Mouse (Mus musculus) hindbrain, embryonic 13.5 days (tissue): ENCODE measurements at regions not wholly inside any gene's neighbourhood (a gene's known extent, or its start where the extent isn't known, plus 50 kb on each side); places are given as distances from the start of the nearest gene placed in this dataset.

Experiments
- ATAC-seq: fragments of 200-750 bp; cut with Nextera tagmentation; 2 replicates; pipeline ENCODE4 v1.8.0; 2017; ENCODE audit warnings: moderate TSS enrichment; ENCODE audit not compliant: low FRiP score
- H3K27ac ChIP-seq: fragments of 300-500 bp; sonication (generic); 2 replicates; pipeline ENCODE4 v1.5.1; 2015; ENCODE audit warnings: inconsistent platforms, mild to moderate bottlenecking, moderate library complexity
- H3K27me3 ChIP-seq: fragments of 300-500 bp; sonication (generic); 2 replicates; pipeline ENCODE4 v1.6.1; 2015; ENCODE audit warnings: mild to moderate bottlenecking, inconsistent platforms
- H3K36me3 ChIP-seq: fragments of 300-500 bp; sonication (generic); 2 replicates; pipeline ENCODE4 v1.6.1; 2015; ENCODE audit warnings: mild to moderate bottlenecking, inconsistent platforms
- H3K4me1 ChIP-seq: fragments of 300-500 bp; sonication (generic); replicated peaks from 2 replicates; pipeline ENCODE4 v1.6.1; 2015; ENCODE audit warnings: inconsistent platforms
- H3K4me2 ChIP-seq: fragments of 300-500 bp; sonication (generic); 2 replicates; pipeline ENCODE4 v1.6.1; 2015; ENCODE audit warnings: inconsistent platforms, mild to moderate bottlenecking, moderate library complexity
- H3K4me3 ChIP-seq: fragments of 300-500 bp; sonication (generic); 2 replicates; pipeline ENCODE4 v1.5.1; 2015; ENCODE audit warnings: mild to moderate bottlenecking, inconsistent platforms
- H3K9ac ChIP-seq: fragments of 300-500 bp; sonication (generic); 2 replicates; pipeline ENCODE4 v1.6.1; 2015; ENCODE audit warnings: mild to moderate bottlenecking, inconsistent platforms
- H3K9me3 ChIP-seq: fragments of 300-500 bp; sonication (generic); 2 replicates; pipeline ENCODE4 v1.6.1; 2016; ENCODE audit warnings: inconsistent platforms
- WGBS: fragments of 180-500 bp; shearing (Covaris S2); methylation state at CpG from one replicate; pipeline ENCODE4 v1.1.7; 2015; 5-methylcytosine and 5-hydroxymethylcytosine counted together

GRCm38 (mm10) chr13:102132154-102132553 lies 364.1 kb upstream of the Pik3r1 start:
- no peak for ATAC-seq
- no peak overlapping the region for H3K4me3 ChIP-seq
- 0 out of 2 replicates have a peak, but pooled peaks cover 2% of the 10 kb centered on the region for H3K4me1 ChIP-seq
- no peak overlapping the region for H3K4me2 ChIP-seq
- no peaks in the 10 kb centered on the region for H3K27me3 ChIP-seq
- no peaks in the 10 kb centered on the region for H3K9me3 ChIP-seq
- 36% methylated on average over 5 of the region's 5 CpGs for WGBS
- no peaks in the 10 kb centered on the region for H3K36me3 ChIP-seq
- no peak overlapping the region for H3K27ac ChIP-seq
- no peak overlapping the region for H3K9ac ChIP-seq

GRCm38 (mm10) chr13:102132696-102133095 lies 364.7 kb upstream of the Pik3r1 start:
- Histone ChIP-seq H3K9me3 (no peaks in the 10 kb centered on the region), H3K4me3 (no peak overlapping the region), H3K9ac (no peak overlapping the region), H3K36me3 (no peaks in the 10 kb centered on the region), H3K27me3 (no peaks in the 10 kb centered on the region), H3K4me1 (0 out of 2 replicates have a peak, but pooled peaks cover 2% of the 10 kb centered on the region), H3K4me2 (no peak overlapping the region), H3K27ac (no peak overlapping the region)
- 52% methylated on average over 2 of the region's 2 CpGs for WGBS
- ATAC-seq, result no peak

- H3K4me1 ChIP-seq, result 0 out of 2 replicates have a peak, but pooled peaks cover 2% of the 10 kb centered on the region
- no peak overlapping the region for H3K4me2 ChIP-seq
- H3K9ac ChIP-seq, result no peak overlapping the region
- H3K9me3 ChIP-seq, result no peaks in the 10 kb centered on the region
- H3K4me3 ChIP-seq, result no peak overlapping the region
- H3K27me3 ChIP-seq, result no peaks in the 10 kb centered on the region
- H3K36me3 ChIP-seq, result no peaks in the 10 kb centered on the region
- no peak for ATAC-seq
- H3K27ac ChIP-seq, result no peak overlapping the region
Observed at GRCm38 (mm10) chr13:102135210-102135609, 367.2 kb upstream of the Pik3r1 start.

DNA sequence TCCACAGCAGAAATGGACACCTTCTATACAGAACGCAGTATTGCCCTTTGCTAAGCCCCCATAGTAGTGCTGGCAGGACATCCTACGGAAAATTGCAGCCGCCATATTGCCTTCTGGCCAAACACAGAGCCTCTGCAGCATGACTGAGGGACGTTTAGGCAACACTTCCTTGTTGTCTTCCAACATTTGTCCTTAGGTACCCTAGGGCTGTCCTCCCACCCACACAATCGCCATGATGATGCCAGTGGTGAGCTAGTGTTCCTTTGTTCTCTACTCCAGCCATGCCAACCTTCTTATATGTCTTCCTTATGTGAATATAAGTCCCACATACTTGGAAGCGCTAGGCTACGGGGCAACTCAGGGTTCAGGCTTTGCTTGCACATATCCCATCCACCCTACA lies 375.0 kb upstream of the Pik3r1 start:
- no peak for ATAC-seq
- Histone ChIP-seq H3K4me2 (no peak overlapping the region), H3K9me3 (no peaks in the 10 kb centered on the region), H3K27ac (no peak overlapping the region), H3K9ac (no peak overlapping the region), H3K27me3 (no peaks in the 10 kb centered on the region), H3K36me3 (no peaks in the 10 kb centered on the region), H3K4me1 (no peaks in the 10 kb centered on the region), H3K4me3 (no peak overlapping the region)
- WGBS, result 92% methylated on average over 7 of the region's 7 CpGs

DNA sequence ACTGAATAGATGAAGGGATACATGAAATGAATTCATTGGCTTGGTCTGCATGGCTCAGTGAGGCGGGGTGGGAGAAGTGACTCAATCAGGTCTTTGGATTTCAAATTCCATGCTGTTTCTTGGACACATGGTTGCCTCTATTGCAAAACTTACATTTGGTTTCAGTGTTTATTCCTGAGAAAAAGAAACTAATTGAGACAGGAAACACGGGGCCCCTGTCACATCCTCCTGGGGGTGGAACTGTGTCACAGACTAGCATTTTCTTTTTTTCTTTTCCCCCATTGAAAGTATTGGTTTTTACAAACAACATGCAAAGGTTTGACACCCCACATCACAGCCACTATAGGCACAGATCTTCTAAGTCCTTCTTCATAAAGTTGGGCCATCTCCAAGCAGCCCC lies 375.8 kb upstream of the Pik3r1 start:
- no peak for ATAC-seq
- no peak overlapping the region for H3K27ac ChIP-seq
- no peaks in the 10 kb centered on the region for H3K9me3 ChIP-seq
- no peaks in the 10 kb centered on the region for H3K36me3 ChIP-seq
- no peak overlapping the region for H3K9ac ChIP-seq
- WGBS, result 84% methylated on average over 2 of the region's 2 CpGs
- no peaks in the 10 kb centered on the region for H3K4me1 ChIP-seq
- no peak overlapping the region for H3K4me3 ChIP-seq
- no peaks in the 10 kb centered on the region for H3K27me3 ChIP-seq
- H3K4me2 ChIP-seq, result no peak overlapping the region

- Histone ChIP-seq H3K4me2 (no peak overlapping the region), H3K27ac (no peak overlapping the region), H3K4me3 (no peak overlapping the region), H3K4me1 (no peaks in the 10 kb centered on the region), H3K9me3 (no peaks in the 10 kb centered on the region), H3K9ac (no peak overlapping the region), H3K36me3 (no peaks in the 10 kb centered on the region), H3K27me3 (no peaks in the 10 kb centered on the region)
- WGBS, result 93% methylated on average over 2 of the region's 2 CpGs
- ATAC-seq, result no peak
Observed at GRCm38 (mm10) chr13:102148039-102148438, 380.0 kb upstream of the Pik3r1 start.

DNA sequence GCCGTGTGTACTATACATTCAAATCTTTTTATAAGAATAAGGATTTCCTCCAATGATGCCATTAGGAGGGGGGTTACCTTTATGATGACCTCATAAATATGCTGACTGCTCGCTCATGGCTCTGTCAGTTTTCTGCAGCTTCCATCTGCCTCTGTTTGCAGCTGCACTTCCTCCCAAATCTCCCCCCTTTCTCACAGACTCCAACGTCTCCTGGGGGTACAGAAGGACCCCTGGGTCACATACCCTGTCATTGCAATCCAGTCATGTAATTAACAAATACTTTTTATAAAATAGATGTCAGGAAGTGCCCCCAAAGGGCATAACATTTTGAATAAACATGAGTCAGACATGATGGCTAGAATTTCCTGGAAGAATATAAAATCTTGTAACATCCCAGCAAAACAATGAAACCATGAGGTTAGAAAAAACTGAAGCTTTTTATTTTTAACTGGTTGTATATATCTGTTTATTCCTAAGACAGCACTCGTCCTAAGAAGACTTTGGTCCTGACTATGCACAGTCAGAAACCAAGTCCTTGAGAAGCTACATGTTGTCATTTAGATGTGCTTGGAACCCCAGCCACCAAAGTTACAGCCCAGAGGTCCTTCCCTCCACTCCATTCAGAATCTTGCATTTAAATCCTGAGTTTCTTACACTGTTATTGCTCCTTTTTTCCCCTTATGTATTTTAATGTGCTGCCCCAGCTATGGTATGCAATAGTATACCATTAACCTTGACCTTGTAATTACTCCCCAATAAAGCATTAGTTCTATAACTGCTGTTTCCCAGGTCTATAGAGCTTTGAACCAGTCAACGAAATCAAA lies 386.0 kb upstream of the Pik3r1 start:
- no peak overlapping the region for H3K4me2 ChIP-seq
- H3K27me3 ChIP-seq, result no peaks in the 10 kb centered on the region
- no peaks in the 10 kb centered on the region for H3K36me3 ChIP-seq
- peak; percentile 32; the same call in 1 of the 2 replicates for ATAC-seq
- 0 out of 2 replicates have a peak overlapping the region, but pooled peaks have one; percentile 30 for H3K27ac ChIP-seq
- no peaks in the 10 kb centered on the region for H3K9me3 ChIP-seq
- no peak overlapping the region for H3K9ac ChIP-seq
- no peak overlapping the region for H3K4me3 ChIP-seq
- WGBS, result 39% methylated on average over 5 of the region's 5 CpGs
- peaks cover 14% of the 10 kb centered on the region for H3K4me1 ChIP-seq

- Histone ChIP-seq H3K4me3 (no peak overlapping the region), H3K9me3 (no peaks in the 10 kb centered on the region), H3K4me2 (no peak overlapping the region), H3K9ac (no peak overlapping the region), H3K36me3 (no peaks in the 10 kb centered on the region), H3K4me1 (peaks cover 14% of the 10 kb centered on the region), H3K27me3 (no peaks in the 10 kb centered on the region), H3K27ac (no peak overlapping the region)
- 45% methylated on average over 2 of the region's 2 CpGs for WGBS
- ATAC-seq, result no peak
Observed at GRCm38 (mm10) chr13:102154609-102154899, 386.5 kb upstream of the Pik3r1 start.

- Histone ChIP-seq H3K9ac (no peak overlapping the region), H3K4me3 (no peak overlapping the region), H3K9me3 (no peaks in the 10 kb centered on the region), H3K27me3 (0 out of 2 replicates have a peak, but pooled peaks cover under 1% of the 10 kb centered on the region), H3K27ac (no peak overlapping the region), H3K4me1 (peaks cover 14% of the 10 kb centered on the region), H3K4me2 (no peak overlapping the region), H3K36me3 (no peaks in the 10 kb centered on the region)
- 39% methylated on average over 6 of the region's 6 CpGs for WGBS
- no peak for ATAC-seq
Observed at GRCm38 (mm10) chr13:102157369-102158130, 389.5 kb upstream of the Pik3r1 start.

- Histone ChIP-seq H3K27ac (peak overlapping the region; percentile 30; the same call in 1 of the 2 replicates), H3K4me2 (no peak overlapping the region), H3K9ac (no peak overlapping the region), H3K9me3 (no peaks in the 10 kb centered on the region), H3K4me3 (no peak overlapping the region), H3K36me3 (no peaks in the 10 kb centered on the region), H3K27me3 (no peaks in the 10 kb centered on the region), H3K4me1 (peaks cover 5% of the 10 kb centered on the region; the same call in 1 of the 2 replicates)
- ATAC-seq, result 0 out of 2 replicates have a peak, but pooled peaks have one; percentile 52
- 68% methylated on average over 9 of the region's 9 CpGs for WGBS
Observed at GRCm38 (mm10) chr13:102173382-102174234, 405.6 kb upstream of the Pik3r1 start.

DNA sequence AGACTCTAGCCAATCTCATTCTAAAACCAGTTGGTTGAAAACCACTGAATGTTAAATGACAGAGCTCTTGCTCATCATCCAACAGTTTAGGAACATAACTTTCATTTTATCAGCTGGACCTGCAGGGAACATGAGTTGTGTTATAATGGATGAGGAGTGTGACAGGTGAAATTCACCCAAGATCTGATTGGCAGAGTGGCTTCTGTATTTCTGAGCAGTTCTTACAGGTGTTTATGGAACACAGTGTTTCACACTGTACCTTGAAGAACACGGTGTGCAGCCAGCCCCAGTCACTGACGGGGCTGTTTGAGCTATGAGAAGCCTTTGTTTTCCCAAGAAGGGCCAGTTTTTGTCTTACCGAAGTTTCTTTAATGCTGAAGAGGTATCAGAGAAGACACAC lies 406.4 kb upstream of the Pik3r1 start:
- ATAC-seq, result no peak
- H3K27me3 ChIP-seq, result no peaks in the 10 kb centered on the region
- H3K9me3 ChIP-seq, result no peaks in the 10 kb centered on the region
- WGBS, result 93% methylated on average over 3 of the region's 3 CpGs
- no peaks in the 10 kb centered on the region for H3K36me3 ChIP-seq
- no peak overlapping the region for H3K4me3 ChIP-seq
- no peak overlapping the region for H3K9ac ChIP-seq
- H3K4me2 ChIP-seq, result no peak overlapping the region
- peaks cover 5% of the 10 kb centered on the region; the same call in 1 of the 2 replicates for H3K4me1 ChIP-seq
- no peak overlapping the region for H3K27ac ChIP-seq

GRCm38 (mm10) chr13:102174896-102175295 lies 406.9 kb upstream of the Pik3r1 start:
- Histone ChIP-seq H3K4me2 (no peak overlapping the region), H3K4me1 (peaks cover 5% of the 10 kb centered on the region; the same call in 1 of the 2 replicates), H3K27ac (no peak overlapping the region), H3K27me3 (no peaks in the 10 kb centered on the region), H3K4me3 (no peak overlapping the region), H3K9ac (no peak overlapping the region), H3K9me3 (no peaks in the 10 kb centered on the region), H3K36me3 (no peaks in the 10 kb centered on the region)
- no peak for ATAC-seq
- 83% methylated on average over 2 of the region's 2 CpGs for WGBS
